Mouse (Mus musculus): ENCODE measurements around the gene Soga1. TPM values are rescaled to one million over a fixed set of nuclear protein-coding genes. Genes with fewer than 3 reads are reported as not detected.

Gene Soga1
- polyA plus RNA-seq, 1 experiment from 2014 or later, result 1.8 TPM

- Histone ChIP-seq H3K27ac (no peak overlapping the region), H3K9me3 (replicated peaks; ENCODE audit: low read length) (no peaks in the 10 kb centered on the region), H3K4me2 (ENCODE audit: low read length) (no peak overlapping the region), H3K27me3 (ENCODE audit: insufficient read depth, low read length) (no peaks in the 10 kb centered on the region), H3K9ac (ENCODE audit: low read depth, low read length) (no peak overlapping the region), H3K4me3 (replicated peaks; ENCODE audit: low read depth, low read length) (no peak overlapping the region), H3K4me1 (replicated peaks; ENCODE audit: insufficient read depth, low read length) (0 out of 2 replicates have a peak, but pooled peaks cover 4% of the 10 kb centered on the region), H3K36me3 (ENCODE audit: insufficient read depth, low read length) (peaks cover 33% of the 10 kb centered on the region)
- no peak for DNase-seq (ENCODE audit: low spot score)
- WGBS, result 86% methylated on average over 13 of the region's 13 CpGs
- no peak for ATAC-seq (replicated peaks; ENCODE audit: low FRiP score, low read depth)
- TF ChIP-seq CTCF (IDR thresholded peaks at IDR 0.05; ENCODE audit: low read depth), result no peak
Measured at GRCm38 (mm10) chr2:157048395-157049181, 30.5 kb downstream of the Soga1 start.

- 81% methylated on average over 5 of the region's 5 CpGs for WGBS
Measured at GRCm38 (mm10) chr2:157046956-157047355, 32.1 kb downstream of the Soga1 start.

GRCm38 (mm10) chr2:157045932-157046331 lies 33.1 kb downstream of the Soga1 start:
- Histone ChIP-seq H3K4me1 (replicated peaks; ENCODE audit: insufficient read depth, low read length) (no peaks in the 10 kb centered on the region), H3K36me3 (ENCODE audit: insufficient read depth, low read length) (peaks cover 32% of the 10 kb centered on the region; the same call in 1 of the 2 replicates), H3K27ac (no peak overlapping the region), H3K9me3 (replicated peaks; ENCODE audit: low read length) (no peaks in the 10 kb centered on the region), H3K27me3 (ENCODE audit: insufficient read depth, low read length) (no peaks in the 10 kb centered on the region), H3K9ac (ENCODE audit: low read depth, low read length) (no peak overlapping the region), H3K4me3 (replicated peaks; ENCODE audit: low read depth, low read length) (no peak overlapping the region), H3K4me2 (ENCODE audit: low read length) (no peak overlapping the region)
- DNase-seq (ENCODE audit: low spot score) (no peak), ATAC-seq (replicated peaks; ENCODE audit: low FRiP score, low read depth) (no peak)
- WGBS, result 94% methylated on average over 2 of the region's 2 CpGs
- no peak for TF ChIP-seq CTCF (IDR thresholded peaks at IDR 0.05; ENCODE audit: low read depth)

More at GRCm38 (mm10) chr2:157046956-157047355, 32.1 kb downstream of the Soga1 start:
- ATAC-seq (replicated peaks; ENCODE audit: low FRiP score, low read depth) (no peak), DNase-seq (ENCODE audit: low spot score) (no peak)
- H3K27ac ChIP-seq, result no peak overlapping the region
- H3K27me3 ChIP-seq (ENCODE audit: insufficient read depth, low read length), result no peaks in the 10 kb centered on the region
- no peak overlapping the region for H3K4me2 ChIP-seq (ENCODE audit: low read length)
- peaks cover 30% of the 10 kb centered on the region; the same call in 1 of the 2 replicates for H3K36me3 ChIP-seq (ENCODE audit: insufficient read depth, low read length)
- no peak overlapping the region for H3K4me3 ChIP-seq (replicated peaks; ENCODE audit: low read depth, low read length)
- TF ChIP-seq CTCF (IDR thresholded peaks at IDR 0.05; ENCODE audit: low read depth), result no peak
- H3K9me3 ChIP-seq (replicated peaks; ENCODE audit: low read length), result no peaks in the 10 kb centered on the region
- no peak overlapping the region for H3K9ac ChIP-seq (ENCODE audit: low read depth, low read length)
- H3K4me1 ChIP-seq (replicated peaks; ENCODE audit: insufficient read depth, low read length), result no peaks in the 10 kb centered on the region

- H3K4me3 ChIP-seq (replicated peaks; ENCODE audit: low read depth, low read length), result no peak overlapping the region
- H3K9ac ChIP-seq (ENCODE audit: low read depth, low read length), result no peak overlapping the region
- H3K4me1 ChIP-seq (replicated peaks; ENCODE audit: insufficient read depth, low read length), result no peaks in the 10 kb centered on the region
- H3K9me3 ChIP-seq (replicated peaks; ENCODE audit: low read length), result no peaks in the 10 kb centered on the region
- no peak overlapping the region for H3K27ac ChIP-seq
- no peak overlapping the region for H3K4me2 ChIP-seq (ENCODE audit: low read length)
- H3K27me3 ChIP-seq (ENCODE audit: insufficient read depth, low read length), result no peaks in the 10 kb centered on the region
- TF ChIP-seq CTCF (IDR thresholded peaks at IDR 0.05; ENCODE audit: low read depth), result peak; percentile 63
- no peak for ATAC-seq (replicated peaks; ENCODE audit: low FRiP score, low read depth)
- DNase-seq (ENCODE audit: low spot score), result peak; percentile 21
- H3K36me3 ChIP-seq (ENCODE audit: insufficient read depth, low read length), result peaks cover 45% of the 10 kb centered on the region
Measured at GRCm38 (mm10) chr2:157043987-157044386, 35.1 kb downstream of the Soga1 start.

- DNase-seq (ENCODE audit: low spot score) (no peak), ATAC-seq (replicated peaks; ENCODE audit: low FRiP score, low read depth) (no peak)
- Histone ChIP-seq H3K4me2 (ENCODE audit: low read length) (no peak overlapping the region), H3K27me3 (ENCODE audit: insufficient read depth, low read length) (no peaks in the 10 kb centered on the region), H3K4me3 (replicated peaks; ENCODE audit: low read depth, low read length) (no peak overlapping the region), H3K4me1 (replicated peaks; ENCODE audit: insufficient read depth, low read length) (no peaks in the 10 kb centered on the region), H3K9ac (ENCODE audit: low read depth, low read length) (no peak overlapping the region), H3K27ac (no peak overlapping the region), H3K36me3 (ENCODE audit: insufficient read depth, low read length) (peaks cover 43% of the 10 kb centered on the region), H3K9me3 (replicated peaks; ENCODE audit: low read length) (no peaks in the 10 kb centered on the region)
- no peak for TF ChIP-seq CTCF (IDR thresholded peaks at IDR 0.05; ENCODE audit: low read depth)
- WGBS, result 82% methylated on average over 8 of the region's 8 CpGs
Measured at GRCm38 (mm10) chr2:157043556-157043955, 35.5 kb downstream of the Soga1 start.

- no peak for TF ChIP-seq CTCF (IDR thresholded peaks at IDR 0.05; ENCODE audit: low read depth)
- no peak overlapping the region for H3K9ac ChIP-seq (ENCODE audit: low read depth, low read length)
- no peak overlapping the region for H3K27ac ChIP-seq
- ATAC-seq (replicated peaks; ENCODE audit: low FRiP score, low read depth) (no peak), DNase-seq (ENCODE audit: low spot score) (no peak)
- no peak overlapping the region for H3K4me2 ChIP-seq (ENCODE audit: low read length)
- no peaks in the 10 kb centered on the region for H3K27me3 ChIP-seq (ENCODE audit: insufficient read depth, low read length)
- H3K36me3 ChIP-seq (ENCODE audit: insufficient read depth, low read length), result peaks cover 44% of the 10 kb centered on the region
- no peaks in the 10 kb centered on the region for H3K9me3 ChIP-seq (replicated peaks; ENCODE audit: low read length)
- H3K4me3 ChIP-seq (replicated peaks; ENCODE audit: low read depth, low read length), result no peak overlapping the region
- 84% methylated on average over 7 of the region's 7 CpGs for WGBS
- H3K4me1 ChIP-seq (replicated peaks; ENCODE audit: insufficient read depth, low read length), result no peaks in the 10 kb centered on the region
Measured at GRCm38 (mm10) chr2:157041421-157041820, 37.6 kb downstream of the Soga1 start.
